32 mouse cellular contexts compared by ENCODE assay signal in the genomic region with DNA sequence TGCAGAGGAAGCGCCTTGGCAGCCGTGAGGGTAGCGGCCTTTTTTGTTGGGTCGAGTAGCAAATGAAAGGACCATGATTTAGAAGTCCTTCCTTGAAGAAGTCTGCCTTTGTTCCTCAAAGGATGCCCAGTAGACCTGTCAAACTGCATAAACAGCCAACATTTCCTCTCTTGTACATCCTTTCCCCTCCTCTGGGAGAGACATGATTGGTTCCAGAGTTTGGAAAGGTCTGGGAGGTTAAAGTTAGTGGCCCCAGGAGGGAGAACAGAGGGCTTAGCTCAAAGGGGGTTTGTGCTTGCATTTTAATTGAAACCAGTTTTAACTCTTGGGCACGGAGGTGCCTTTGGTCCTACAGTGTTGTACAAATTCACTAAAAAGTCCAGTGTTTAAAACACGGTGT. TPM values are rescaled to one million over a fixed set of nuclear protein-coding genes. Genes with fewer than 3 reads are reported as not detected.
DNase-seq lines count a peak whose midpoint lies in the region; ATAC-seq lines count a peak whose summit lies in the region.
"Had no signal": no experiment of that assay in that cellular context is flagged by ENCODE, and none has a peak within 500 bp of the region (broad histone marks: within the 10 kb centered on the region; RNA-seq: fewer than 3 reads in every experiment).

No protein-coding gene starts in this region.

- no peak overlapping the region for H3K27ac ChIP-seq in hindbrain, embryonic 10.5 days
- no peak overlapping the region for H3K27ac ChIP-seq in hindbrain, embryonic 13.5 days
- no peak overlapping the region; the same call in 1 of the 2 replicates for H3K27ac ChIP-seq in limb, embryonic 13.5 days
- H3K27ac ChIP-seq: limb, embryonic 15.5 days; liver, embryonic 13.5 days; midbrain, embryonic 15.5 days; neural tube, embryonic 12.5 days had no signal

- peak; percentile 27 for DNase-seq in hindbrain, embryonic 10.5 days (ENCODE audit: low spot score)
- DNase-seq in embryo, embryonic 9.5 days (ENCODE audit: extremely low spot score) = peak; percentile 43
- DNase-seq in forelimb bud, embryonic 11.5 days (ENCODE audit: low read depth, low spot score) = peak; percentile 59
- DNase-seq in c-Kit-positive CD71-positive TER-119-positive erythroid progenitor cells, embryonic 14.5 days (ENCODE audit: low spot score) = no peak
- no peak for DNase-seq in thymus, postnatal 14 days
- DNase-seq: adrenal gland, postnatal 14 days; cerebellum, adult 18-20 months; cerebellum, postnatal 10 days; forebrain, postnatal 0 days; gastrocnemius, postnatal 36 days; heart, adult 18-20 months; heart, postnatal 4 days; kidney, adult 8-10 months; kidney, postnatal 10 days; liver, embryonic 13.5 days; lung, adult 18-20 months; lung, postnatal 4 days; right cerebral cortex, adult 18-20 months; spleen, adult 18-20 months; thymus, postnatal 36 days had no signal

- WGBS in hindbrain, embryonic 10.5 days = 64% methylated on average over 6 of the region's 6 CpGs
- WGBS in hindbrain, embryonic 13.5 days = 81% methylated on average over 6 of the region's 6 CpGs
- 23% methylated on average over 6 of the region's 6 CpGs for WGBS in limb, embryonic 13.5 days

- peaks cover 19% of the 10 kb centered on the region for H3K4me1 ChIP-seq in hindbrain, embryonic 10.5 days (replicated peaks)
- H3K4me1 ChIP-seq in hindbrain, embryonic 13.5 days (replicated peaks) = peaks cover 10% of the 10 kb centered on the region; the same call in 1 of the 2 replicates
- H3K4me1 ChIP-seq in limb, embryonic 13.5 days = peaks cover 31% of the 10 kb centered on the region
- H3K4me1 ChIP-seq: liver, embryonic 13.5 days; midbrain, embryonic 15.5 days; neural tube, embryonic 12.5 days had no signal

- no peaks in the 10 kb centered on the region for H3K9me3 ChIP-seq in hindbrain, embryonic 10.5 days
- no peaks in the 10 kb centered on the region for H3K9me3 ChIP-seq in hindbrain, embryonic 13.5 days
- H3K9me3 ChIP-seq in limb, embryonic 13.5 days = no peaks in the 10 kb centered on the region
- H3K9me3 ChIP-seq: heart, embryonic 12.5 days; limb, embryonic 15.5 days; liver, embryonic 13.5 days; midbrain, embryonic 15.5 days; neural tube, embryonic 12.5 days had no signal

- H3K27me3 ChIP-seq in hindbrain, embryonic 10.5 days (ENCODE audit: insufficient read depth, poor library complexity, severe bottlenecking) = no peaks in the 10 kb centered on the region
- H3K27me3 ChIP-seq in hindbrain, embryonic 13.5 days = no peaks in the 10 kb centered on the region
- H3K27me3 ChIP-seq in limb, embryonic 13.5 days = 0 out of 2 replicates have a peak, but pooled peaks cover 5% of the 10 kb centered on the region
- H3K27me3 ChIP-seq: heart, embryonic 12.5 days; limb, embryonic 15.5 days; liver, embryonic 13.5 days; midbrain, embryonic 15.5 days; neural tube, embryonic 12.5 days; Patski had no signal

- peaks cover 11% of the 10 kb centered on the region for H3K36me3 ChIP-seq in hindbrain, embryonic 10.5 days
- peaks cover 28% of the 10 kb centered on the region for H3K36me3 ChIP-seq in hindbrain, embryonic 13.5 days
- peaks cover 28% of the 10 kb centered on the region for H3K36me3 ChIP-seq in limb, embryonic 13.5 days
- H3K36me3 ChIP-seq: neural tube, embryonic 12.5 days had no signal

- ATAC-seq in hindbrain, embryonic 13.5 days (ENCODE audit: low FRiP score) = no peak
- ATAC-seq in limb, embryonic 13.5 days (ENCODE audit: low FRiP score, low read depth) = peak; percentile 51; the same call in 1 of the 2 replicates
- ATAC-seq in erythroblast, adult 5-6 weeks (replicated peaks; ENCODE audit: low FRiP score, poor library complexity, severe bottlenecking) = no peak
- ATAC-seq: forebrain, postnatal 0 days; hindbrain, embryonic 16.5 days; intestine, embryonic 16.5 days; lung, postnatal 0 days; midbrain, embryonic 15.5 days; Patski had no signal

- no peak overlapping the region for H3K4me2 ChIP-seq in hindbrain, embryonic 13.5 days
- H3K4me2 ChIP-seq in limb, embryonic 13.5 days (replicated peaks) = 0 out of 2 replicates have a peak overlapping the region, but pooled peaks have one; percentile 17
- H3K4me2 ChIP-seq: heart, embryonic 12.5 days; limb, embryonic 15.5 days; liver, embryonic 13.5 days; midbrain, embryonic 15.5 days; neural tube, embryonic 12.5 days had no signal

- H3K4me3 ChIP-seq in hindbrain, embryonic 10.5 days = no peak overlapping the region
- H3K4me3 ChIP-seq in hindbrain, embryonic 13.5 days = no peak overlapping the region
- H3K4me3 ChIP-seq in limb, embryonic 13.5 days = no peak overlapping the region
- H3K4me3 ChIP-seq: heart, embryonic 12.5 days; limb, embryonic 15.5 days; liver, embryonic 13.5 days; midbrain, embryonic 15.5 days; myocyte; neural tube, embryonic 12.5 days had no signal

- no peak overlapping the region for H3K9ac ChIP-seq in hindbrain, embryonic 13.5 days
- H3K9ac ChIP-seq in limb, embryonic 13.5 days = no peak overlapping the region
- H3K9ac ChIP-seq: forebrain, postnatal 0 days; heart, embryonic 12.5 days; limb, embryonic 15.5 days; liver, embryonic 13.5 days; midbrain, embryonic 15.5 days; neural tube, embryonic 12.5 days had no signal

RNA-seq across cellular contexts. Expression of gene Itgb3bp, which starts 36.9 kb away (rescaled TPM):
- polyA plus RNA-seq in hindbrain, embryonic 10.5 days (2016; fragmentation: Nextera tagmentation; extraction: Ambion mirVana) = 51.8 and 56.2 TPM in 2 replicates
- polyA plus RNA-seq in hindbrain, embryonic 13.5 days (2015; fragmentation: Nextera tagmentation; extraction: Ambion mirVana) = 18.5 and 18.7 TPM in 2 replicates
- polyA plus RNA-seq in limb, embryonic 13.5 days (2015; fragmentation: Nextera tagmentation; extraction: Ambion mirVana) = 36.1 and 36.8 TPM in 2 replicates
- total RNA-seq in erythroblast, adult 5-6 weeks (2015; ENCODE audit: low replicate concordance) = 1.3 and 2.1 TPM in 2 replicates
- total RNA-seq in erythroblast, adult 5-6 weeks (2017; ENCODE audit: low replicate concordance) = 1.7 and 1.9 TPM in 2 replicates

RNA-seq across cellular contexts. Expression of gene Pgm1, which starts 37.3 kb away (rescaled TPM):
- 61.3 and 71.8 TPM in 2 replicates for polyA plus RNA-seq in hindbrain, embryonic 10.5 days (2016; fragmentation: Nextera tagmentation; extraction: Ambion mirVana)
- polyA plus RNA-seq in hindbrain, embryonic 13.5 days (2015; fragmentation: Nextera tagmentation; extraction: Ambion mirVana) = 53.9 and 57.0 TPM in 2 replicates
- polyA plus RNA-seq in limb, embryonic 13.5 days (2015; fragmentation: Nextera tagmentation; extraction: Ambion mirVana) = 58.9 and 61.5 TPM in 2 replicates
- total RNA-seq in erythroblast, adult 5-6 weeks (2015; ENCODE audit: low replicate concordance) = 3.3 and 4.0 TPM in 2 replicates
- 2.1 and 6.6 TPM in 2 replicates for total RNA-seq in erythroblast, adult 5-6 weeks (2017; ENCODE audit: low replicate concordance)

Comparison
In these comparisons a context has a peak if more than half of its experiments do, and no peak if none do; other contexts are left out.
1. DNase-seq: peak in hindbrain, embryonic 10.5 days (single experiment), embryo, embryonic 9.5 days (single experiment) and forelimb bud, embryonic 11.5 days (single experiment); none in c-Kit-positive CD71-positive TER-119-positive erythroid progenitor cells, embryonic 14.5 days (single experiment) and thymus, postnatal 14 days (single experiment).